Mouse (Mus musculus) skeletal muscle tissue, adult 2 months (tissue): ENCODE measurements at regions not wholly inside any gene's neighbourhood (a gene's known extent, or its start where the extent isn't known, plus 50 kb on each side); places are given as distances from the start of the nearest gene placed in this dataset.

Source experiments
- DNase-seq: peaks from one replicate; pipeline ENCODE4 v3.0.0-alpha.2; 2012; ENCODE audit warnings: low read depth, low spot score

DNA sequence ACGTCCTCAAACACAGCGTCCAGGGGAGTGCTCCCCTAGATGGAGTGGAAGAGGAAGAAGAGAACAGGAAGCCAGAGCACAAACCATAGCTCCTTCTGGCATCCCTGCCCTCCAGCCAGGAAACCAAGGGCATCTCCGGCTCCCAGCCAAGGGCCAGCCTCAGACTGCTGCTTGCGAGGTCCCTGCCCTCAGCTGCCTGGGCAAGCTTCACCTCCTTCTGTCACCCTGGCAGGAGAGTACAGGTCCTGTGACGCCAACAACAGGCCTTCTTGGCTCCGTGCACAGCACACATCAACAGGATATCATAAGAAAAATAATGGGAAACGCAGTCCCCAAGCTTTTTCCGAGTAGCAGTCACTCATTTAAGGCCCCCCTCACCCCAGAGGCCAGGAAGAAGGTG, 212.9 kb upstream of the Mocs1 start:
- no peak for DNase-seq

DNA sequence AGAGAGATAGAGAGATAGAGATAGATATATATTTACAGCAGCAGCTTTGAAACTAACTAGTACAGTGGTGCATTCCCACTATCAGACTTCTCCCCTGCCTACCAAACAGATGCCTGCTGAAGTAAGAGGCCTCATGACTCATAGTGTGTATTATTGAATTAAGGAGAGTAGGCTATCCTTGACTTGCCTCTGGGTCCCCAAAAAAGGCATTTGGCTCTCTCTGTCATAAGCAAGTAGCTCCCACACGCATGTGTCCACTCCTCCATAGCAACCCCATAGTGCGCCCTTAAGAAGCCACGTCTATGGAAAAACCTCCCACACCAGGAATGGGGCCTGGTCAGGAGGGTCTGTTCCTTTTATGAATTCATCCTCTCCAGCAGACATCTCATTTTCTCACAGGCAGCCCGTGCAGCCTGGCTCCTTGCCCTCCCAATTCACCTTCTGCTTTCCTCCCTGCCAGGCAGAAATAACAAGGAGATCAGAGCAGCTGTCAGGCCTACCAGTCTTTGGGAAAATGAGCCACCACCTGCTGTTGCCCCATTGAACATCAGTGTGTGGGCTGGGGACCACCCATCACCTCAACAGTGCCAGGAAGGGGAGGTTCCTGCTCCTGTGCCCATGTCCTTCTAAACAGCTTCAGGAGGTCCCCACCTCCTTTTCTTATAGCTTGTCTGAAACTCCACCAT, 208.5 kb upstream of the Mocs1 start:
- DNase-seq: no peak

DNA sequence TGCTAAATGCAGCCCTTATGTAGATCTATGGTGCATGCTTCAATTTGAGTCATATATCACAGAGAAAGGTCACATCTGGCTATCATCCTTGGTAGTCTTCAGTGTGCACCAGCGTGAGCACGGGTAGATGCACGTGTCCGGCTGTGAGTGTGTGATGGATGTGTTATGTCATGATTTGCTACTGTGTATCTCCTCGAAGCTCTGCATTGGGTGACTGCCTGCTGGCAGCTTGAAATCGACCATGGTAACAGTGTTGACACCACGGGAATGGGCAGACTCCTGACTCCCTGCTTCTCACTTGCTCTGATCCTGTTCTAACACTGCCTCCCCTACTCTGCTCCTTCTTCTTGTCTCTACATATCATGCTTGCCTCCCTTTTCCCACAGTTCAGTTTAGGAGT, 204.9 kb upstream of the Mocs1 start:
- no peak for DNase-seq

DNA sequence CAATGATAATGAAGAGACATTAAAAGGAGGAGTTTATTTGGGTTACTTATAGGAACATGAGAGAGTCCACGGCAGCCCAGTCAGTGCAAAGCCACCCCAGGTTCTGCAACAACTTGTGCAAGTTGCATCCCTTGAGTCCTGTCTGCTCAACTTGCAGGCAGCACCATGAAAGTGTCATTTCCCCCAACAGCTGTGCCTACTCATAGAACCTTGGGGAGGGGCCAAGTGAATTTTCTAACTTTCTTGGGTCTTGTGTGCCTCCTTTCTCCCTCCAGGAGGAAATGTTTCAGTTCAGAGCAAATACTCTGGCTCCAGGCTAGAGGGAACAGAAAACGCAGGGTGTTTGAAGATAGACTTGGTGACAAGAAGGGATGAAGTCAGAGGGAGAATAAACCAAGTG, 204.5 kb upstream of the Mocs1 start:
- no peak for DNase-seq

DNA sequence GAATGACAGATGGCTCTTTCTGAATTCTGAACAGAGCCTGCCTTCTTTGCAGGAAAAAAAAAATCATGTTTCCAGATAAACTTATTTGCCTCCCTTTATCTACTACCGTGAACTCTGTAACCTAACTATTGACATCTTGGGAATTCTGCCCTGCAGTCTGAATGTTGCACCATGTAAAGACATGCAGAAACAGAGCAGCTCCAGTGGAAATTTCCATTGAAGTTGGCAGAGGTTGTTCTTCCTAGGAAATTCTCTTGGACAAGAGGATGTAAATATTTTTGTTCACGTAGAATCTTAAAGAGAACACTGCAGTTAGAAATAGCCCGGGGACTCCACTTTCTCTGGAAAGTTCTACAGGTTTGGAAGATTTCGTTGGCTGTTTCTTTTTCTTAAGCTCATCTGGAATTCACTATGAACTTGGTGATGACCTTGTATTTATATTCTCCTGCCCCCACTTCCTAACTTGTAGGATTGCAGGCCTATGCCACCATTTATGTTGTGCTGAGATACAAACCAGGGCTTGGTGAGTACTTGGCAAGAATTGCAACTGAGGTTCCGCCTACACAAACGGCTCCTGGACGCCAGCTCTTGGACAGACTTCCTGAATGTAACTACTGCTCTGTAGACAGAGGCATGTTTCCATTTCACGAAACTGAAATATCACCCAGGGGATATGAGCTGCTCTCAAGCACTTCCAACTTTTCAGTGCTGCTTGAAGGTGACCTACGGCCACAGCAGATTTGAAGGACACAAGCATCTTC, 202.7 kb upstream of the Mocs1 start:
- DNase-seq: no peak

GRCm38 (mm10) chr17:49226016-49226400, 202.2 kb upstream of the Mocs1 start:
- no peak for DNase-seq

GRCm38 (mm10) chr17:49231287-49231686, 196.9 kb upstream of the Mocs1 start:
- no peak for DNase-seq

GRCm38 (mm10) chr17:49240097-49240496, 188.1 kb upstream of the Mocs1 start:
- DNase-seq: no peak

- DNase-seq: no peak
Observed at GRCm38 (mm10) chr17:49243419-49243818, 184.7 kb upstream of the Mocs1 start.

DNA sequence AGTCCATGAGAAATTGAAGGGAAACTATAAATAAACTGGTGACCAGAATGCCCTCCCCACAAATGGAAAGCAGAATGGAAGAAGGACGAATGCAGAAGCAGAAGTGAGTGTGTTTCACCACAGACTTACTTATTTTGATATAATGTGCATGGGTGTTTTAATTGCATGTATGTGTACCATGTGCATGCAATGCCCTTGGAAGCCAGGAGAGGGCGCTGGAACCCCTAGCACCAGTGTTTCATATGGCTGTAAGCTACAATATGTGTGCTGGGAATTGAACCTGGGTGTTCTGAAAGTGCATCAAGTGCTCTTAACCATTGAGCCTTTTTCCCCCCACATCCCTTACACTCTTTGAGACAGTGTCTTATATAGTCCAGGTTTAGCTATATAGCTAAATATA, 183.1 kb upstream of the Mocs1 start:
- no peak for DNase-seq

- DNase-seq: no peak
Observed at GRCm38 (mm10) chr17:49247215-49247614, 180.9 kb upstream of the Mocs1 start.

DNA sequence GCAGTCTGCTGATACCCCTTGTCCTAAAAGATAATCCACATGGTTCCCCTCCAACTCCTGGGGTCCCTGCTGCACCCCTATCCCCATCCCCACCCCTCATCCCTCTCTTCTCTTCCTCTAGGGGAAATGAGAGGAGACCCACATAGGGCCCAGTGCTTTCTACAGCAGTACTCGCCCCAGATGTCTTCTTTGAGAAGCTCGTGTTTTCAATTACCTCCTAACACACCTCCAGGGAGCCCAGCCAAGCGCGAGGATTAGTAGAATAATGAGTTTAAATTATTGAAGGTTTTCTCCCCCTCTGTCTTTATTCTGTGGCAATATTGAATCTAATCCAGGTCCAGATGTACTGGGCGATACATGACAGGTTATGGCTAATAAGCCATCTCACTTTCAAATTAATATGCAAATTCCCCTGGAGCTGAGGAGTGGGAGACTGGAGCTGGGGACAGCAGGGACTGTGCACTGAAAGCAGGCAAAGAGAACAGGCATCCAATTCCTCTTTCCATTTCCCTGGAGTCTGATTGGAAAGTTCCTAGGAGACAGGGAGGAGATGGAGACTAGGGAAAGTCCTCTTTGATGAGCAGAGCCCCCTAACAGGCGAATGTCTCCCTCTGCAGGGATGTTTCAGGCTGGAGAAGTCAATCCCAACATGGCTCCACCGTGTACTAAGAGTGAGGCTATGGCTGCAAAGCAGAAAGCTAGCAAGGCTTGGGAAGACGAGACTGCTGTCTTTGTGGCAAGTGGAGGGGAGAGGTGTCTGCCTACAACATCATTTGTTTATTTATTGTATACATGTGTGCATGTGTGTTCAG, 177.2 kb upstream of the Mocs1 start:
- DNase-seq: no peak

DNA sequence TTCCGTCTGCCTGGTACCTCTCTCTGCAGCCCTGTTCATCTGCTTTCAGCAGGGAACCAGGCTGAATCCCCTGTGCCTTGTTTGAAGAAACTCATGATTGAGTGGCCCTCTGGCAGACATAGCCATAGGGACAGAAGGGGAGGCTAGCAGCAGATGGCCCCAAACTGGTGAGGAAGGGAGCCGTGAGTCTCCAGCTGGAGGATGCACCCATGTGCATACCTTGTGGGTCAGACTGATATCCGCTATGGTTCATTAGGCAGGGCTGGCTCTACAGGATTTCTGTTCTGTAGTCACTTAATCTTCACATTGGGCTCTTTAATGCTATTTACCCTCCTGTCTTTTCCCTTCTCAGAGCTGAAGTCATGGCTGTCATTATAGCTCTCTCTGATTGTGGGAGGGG, 175.9 kb upstream of the Mocs1 start:
- no peak for DNase-seq

DNA sequence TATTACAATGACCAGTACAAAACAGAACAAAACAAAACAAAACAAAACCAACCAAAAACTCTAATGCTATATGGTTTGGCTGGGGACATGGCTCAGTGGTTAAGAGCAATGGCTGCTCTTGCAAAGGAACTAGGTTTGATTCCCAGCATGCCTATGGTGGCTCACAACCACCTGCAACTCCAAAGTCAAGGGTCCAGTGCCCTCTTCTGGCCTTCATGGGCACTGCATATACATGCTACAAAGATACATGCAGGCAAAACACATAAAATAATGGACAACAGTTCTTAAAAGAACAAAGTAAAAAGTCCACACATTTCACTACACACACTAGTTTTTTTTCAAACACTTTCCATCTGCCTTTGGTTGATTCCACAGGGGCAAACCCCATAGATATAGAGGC, 169.7 kb upstream of the Mocs1 start:
- DNase-seq: no peak

- DNase-seq: no peak
Observed at GRCm38 (mm10) chr17:49262394-49262793, 165.8 kb upstream of the Mocs1 start.

GRCm38 (mm10) chr17:49266343-49266742, 161.8 kb upstream of the Mocs1 start:
- DNase-seq: no peak

DNA sequence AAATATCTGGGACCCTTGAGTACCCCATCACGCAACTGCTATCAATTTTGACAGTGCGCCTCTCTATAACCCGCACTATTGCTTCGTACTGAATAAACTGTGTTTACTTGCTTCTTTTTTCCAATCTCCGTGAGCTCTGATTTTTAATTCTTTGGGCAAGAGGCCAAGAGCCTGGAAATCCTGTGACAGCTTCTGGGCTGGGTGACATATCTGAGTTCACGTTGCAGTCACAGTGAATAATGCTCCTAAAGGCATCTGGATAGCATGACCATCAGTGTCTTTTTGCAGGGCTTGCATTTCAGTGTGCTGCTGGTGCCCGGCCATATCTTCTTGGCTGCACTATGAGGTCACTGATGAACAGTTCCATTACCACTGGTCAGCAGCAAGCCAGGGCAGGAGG, 158.2 kb upstream of the Mocs1 start:
- DNase-seq: no peak

DNA sequence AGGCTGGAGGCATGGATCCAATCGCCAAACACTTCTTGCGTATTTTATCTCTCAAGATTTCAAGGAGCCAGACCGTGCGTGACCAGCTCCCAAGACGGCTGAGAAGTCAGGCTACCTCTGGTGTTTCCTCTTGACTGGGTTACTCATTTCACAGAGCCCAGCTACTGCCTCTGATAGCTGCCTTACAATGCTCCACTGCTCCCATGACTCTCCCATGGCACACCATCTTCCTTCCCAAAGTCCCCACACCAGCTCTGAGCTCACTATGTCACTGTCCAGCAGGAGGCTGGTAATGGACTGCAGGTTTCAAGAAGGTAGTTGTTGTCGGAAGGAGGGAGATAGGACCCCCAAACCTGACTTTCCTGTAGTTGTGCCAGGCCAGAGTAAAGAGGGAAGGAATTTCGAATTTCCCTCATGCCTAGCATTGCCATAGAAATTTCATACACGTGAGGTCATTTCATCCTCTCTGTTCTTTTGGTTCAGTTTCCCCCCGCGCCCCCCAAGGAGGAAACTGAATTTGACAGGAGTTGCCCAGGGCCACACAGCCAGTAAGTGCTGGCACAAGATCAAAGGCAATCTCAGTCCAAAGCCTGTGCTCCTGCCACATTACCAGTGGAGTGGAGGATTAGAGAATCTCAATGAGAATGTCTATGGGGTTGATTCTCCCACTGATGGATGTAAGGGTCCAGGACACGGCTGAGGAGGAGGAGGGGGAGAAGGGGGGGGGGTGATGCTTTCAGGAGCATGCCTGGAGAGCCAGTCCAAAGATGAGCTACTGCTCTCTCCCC, 155.3 kb upstream of the Mocs1 start:
- no peak for DNase-seq

GRCm38 (mm10) chr17:49274936-49275335, 153.2 kb upstream of the Mocs1 start:
- DNase-seq: no peak

- no peak for DNase-seq
Observed at GRCm38 (mm10) chr17:49275421-49275820, 152.7 kb upstream of the Mocs1 start.

DNA sequence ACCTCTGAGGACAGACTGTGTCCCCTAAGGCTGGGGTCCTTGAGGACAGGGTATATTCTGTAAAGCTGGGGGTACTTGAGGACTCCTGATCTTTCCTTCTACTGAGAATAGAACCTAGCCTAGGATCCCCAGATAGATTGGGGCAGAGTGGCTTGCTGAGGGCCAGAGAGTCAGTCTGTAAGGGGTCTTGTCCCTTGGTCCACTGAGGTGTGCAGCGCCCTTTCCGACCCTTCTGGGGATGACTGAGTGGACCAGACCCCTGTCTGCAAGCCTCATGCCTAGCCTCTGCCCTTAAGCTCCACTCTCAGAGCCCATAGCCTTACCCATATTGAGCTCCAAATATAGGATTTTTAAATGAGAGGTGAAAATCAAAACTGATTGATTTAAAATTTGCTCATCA, 152.2 kb upstream of the Mocs1 start:
- no peak for DNase-seq

GRCm38 (mm10) chr17:49278541-49278940, 149.6 kb upstream of the Mocs1 start:
- DNase-seq: no peak
